Mouse (Mus musculus) liver, embryonic 12.5 days (tissue): ENCODE data around the gene 1810055G02Rik. TPM values are rescaled to one million over a fixed set of nuclear protein-coding genes. Genes with fewer than 3 reads are reported as not detected.

Experiments used
- ATAC-seq: fragments of 200-750 bp; cut with Nextera tagmentation; 2 replicates; pipeline ENCODE4 v1.8.0; 2017; ENCODE audit warnings: moderate number of reproducible peaks, mild to moderate bottlenecking, moderate library complexity
- H3K27ac ChIP-seq: fragments of 300-500 bp; sonication (generic); 2 replicates; pipeline ENCODE4 v1.5.1; 2016; ENCODE audit warnings: mild to moderate bottlenecking
- H3K27me3 ChIP-seq: fragments of 300-500 bp; sonication (generic); replicated peaks from 2 replicates; pipeline ENCODE4 v1.6.1; 2016; ENCODE audit warnings: mild to moderate bottlenecking, moderate library complexity
- H3K36me3 ChIP-seq: fragments of 300-500 bp; sonication (generic); 2 replicates; pipeline ENCODE4 v1.6.1; 2016; ENCODE audit warnings: mild to moderate bottlenecking, moderate library complexity
- H3K4me1 ChIP-seq: fragments of 300-500 bp; sonication (generic); 2 replicates; pipeline ENCODE4 v1.6.1; 2016
- H3K4me2 ChIP-seq: fragments of 300-500 bp; sonication (generic); 2 replicates; pipeline ENCODE4 v1.6.1; 2016; ENCODE audit warnings: mild to moderate bottlenecking, moderate library complexity
- H3K4me3 ChIP-seq: fragments of 300-500 bp; sonication (generic); 2 replicates; pipeline ENCODE4 v1.5.1; 2016; ENCODE audit warnings: mild to moderate bottlenecking, moderate library complexity
- H3K9ac ChIP-seq: fragments of 300-500 bp; sonication (generic); 2 replicates; pipeline ENCODE4 v1.6.1; 2016; ENCODE audit warnings: mild to moderate bottlenecking, moderate library complexity
- H3K9me3 ChIP-seq: fragments of 300-500 bp; sonication (generic); replicated peaks from 2 replicates; pipeline ENCODE4 v1.6.1; 2016; ENCODE audit warnings: mild to moderate bottlenecking, moderate library complexity
- WGBS: fragments of 180-500 bp; shearing (Covaris S2); methylation state at CpG from one replicate; pipeline ENCODE4 v1.1.7; 2016; ENCODE audit not compliant: insufficient replicate concordance; 5-methylcytosine and 5-hydroxymethylcytosine counted together
- polyA plus RNA-seq: library from polyadenylated mRNA; unstranded; fragments of >200 nt; fragmentation: Nextera tagmentation; extraction: Ambion mirVana; gene quantifications from 2 replicates; pipeline ENCODE4 v1.2.1, GENCODE M21; 2016

The 1810055G02Rik gene
- polyA plus RNA-seq, 1 experiment from 2014 or later: 16.5 TPM

GRCm38 (mm10) chr19:3753738-3754137, 45.6 kb downstream of the 1810055G02Rik start:
- H3K4me3 ChIP-seq: no peak overlapping the region
- H3K27ac ChIP-seq: no peak overlapping the region
- ATAC-seq: no peak
- H3K4me1 ChIP-seq: no peaks in the 10 kb centered on the region
- no peaks in the 10 kb centered on the region for H3K36me3 ChIP-seq
- 0 out of 2 replicates have a peak, but pooled peaks cover 7% of the 10 kb centered on the region for H3K27me3 ChIP-seq
- H3K9ac ChIP-seq: no peak overlapping the region
- peaks cover under 1% of the 10 kb centered on the region; the same call in 1 of the 2 replicates for H3K9me3 ChIP-seq
- 25% methylated on average over 8 of the region's 8 CpGs for WGBS
- no peak overlapping the region for H3K4me2 ChIP-seq

DNA sequence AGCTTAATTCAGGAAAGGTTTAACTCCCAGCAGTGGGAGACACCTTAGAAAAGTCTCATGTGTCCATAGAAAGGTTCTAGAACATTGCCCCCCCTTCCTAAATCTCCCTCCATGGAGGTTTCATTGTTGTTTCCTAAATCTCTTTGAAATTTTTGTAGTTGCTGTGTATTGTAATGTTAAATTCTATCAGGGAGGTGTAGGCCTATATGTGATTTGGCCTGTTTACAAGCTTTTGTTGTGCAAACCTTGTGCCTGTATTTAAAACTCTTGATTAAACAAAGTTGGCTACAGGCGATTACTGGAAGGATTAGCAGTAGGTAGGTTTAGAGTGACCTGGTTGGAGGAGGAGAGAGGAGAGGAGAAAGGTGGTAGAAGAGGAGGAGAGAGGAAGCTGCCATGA, 49.8 kb downstream of the 1810055G02Rik start:
- no peak overlapping the region for H3K27ac ChIP-seq
- H3K4me3 ChIP-seq: no peak overlapping the region
- ATAC-seq: no peak
- H3K4me1 ChIP-seq: no peaks in the 10 kb centered on the region
- H3K9ac ChIP-seq: no peak overlapping the region
- peaks cover 6% of the 10 kb centered on the region; the same call in 1 of the 2 replicates for H3K27me3 ChIP-seq
- H3K9me3 ChIP-seq: no peaks in the 10 kb centered on the region
- H3K36me3 ChIP-seq: no peaks in the 10 kb centered on the region
- 44% methylated on average over 1 of the region's 1 CpGs for WGBS
- H3K4me2 ChIP-seq: no peak overlapping the region

- H3K36me3 ChIP-seq: peaks cover 5% of the 10 kb centered on the region
- WGBS: 57% methylated on average over 4 of the region's 4 CpGs
- H3K4me2 ChIP-seq: no peak overlapping the region
- no peak overlapping the region for H3K4me3 ChIP-seq
- H3K27ac ChIP-seq: no peak overlapping the region
- H3K9ac ChIP-seq: no peak overlapping the region
- H3K27me3 ChIP-seq: peaks cover 35% of the 10 kb centered on the region
- H3K4me1 ChIP-seq: peaks cover 15% of the 10 kb centered on the region
- no peak for ATAC-seq
- no peaks in the 10 kb centered on the region for H3K9me3 ChIP-seq
These were observed 57.2 kb downstream of the 1810055G02Rik start for GRCm38 (mm10) chr19:3765221-3765820.

- no peaks in the 10 kb centered on the region for H3K9me3 ChIP-seq
- peak overlapping the region; percentile 98 for H3K4me2 ChIP-seq
- no peak for ATAC-seq
- peaks cover 15% of the 10 kb centered on the region for H3K4me1 ChIP-seq
- H3K4me3 ChIP-seq: peak overlapping the region; percentile 93
- no peak overlapping the region for H3K27ac ChIP-seq
- WGBS: 77% methylated on average over 5 of the region's 5 CpGs
- peaks cover 35% of the 10 kb centered on the region for H3K27me3 ChIP-seq
- peaks cover 5% of the 10 kb centered on the region for H3K36me3 ChIP-seq
- no peak overlapping the region for H3K9ac ChIP-seq
These were observed 58.3 kb downstream of the 1810055G02Rik start for GRCm38 (mm10) chr19:3766378-3766777.

- ATAC-seq: 0 out of 2 replicates have a peak, but pooled peaks have one; percentile 2
- under 1% methylated on average over 36 of the region's 39 CpGs for WGBS
- peaks cover 5% of the 10 kb centered on the region for H3K36me3 ChIP-seq
- H3K27me3 ChIP-seq: peaks cover 35% of the 10 kb centered on the region
- no peaks in the 10 kb centered on the region for H3K9me3 ChIP-seq
- peak within 1 kb of the TSS; percentile 98 for H3K4me2 ChIP-seq
- H3K4me3 ChIP-seq: peak within 1 kb of the TSS; percentile 93
- H3K27ac ChIP-seq: peak within 1 kb of the TSS; percentile 99
- H3K4me1 ChIP-seq: peaks cover 15% of the 10 kb centered on the region
- peak within 1 kb of the TSS; percentile 99 for H3K9ac ChIP-seq
These were observed 59.2 kb downstream of the 1810055G02Rik start, which contains the start of gene Kmt5b for GRCm38 (mm10) chr19:3767276-3767780. TSS of gene Kmt5b (plus strand) at chr19:3767421.

Other genes starting within 250 kb of the 1810055G02Rik start
- 35.8 and 37.3 TPM in 2 replicates for gene Ppp6r3, start 132.5 kb upstream of the 1810055G02Rik start, polyA plus RNA-seq
- gene Lrp5, start 21.7 kb upstream of the 1810055G02Rik start, polyA plus RNA-seq: 2.7 TPM in 2 replicates
- gene Kmt5b, start 59.1 kb downstream of the 1810055G02Rik start, polyA plus RNA-seq: 12.5 and 13.4 TPM in 2 replicates
- 25.5 and 26.7 TPM in 2 replicates for gene Chka, start 143.5 kb downstream of the 1810055G02Rik start, polyA plus RNA-seq
- gene Tcirg1, start 198.8 kb downstream of the 1810055G02Rik start, polyA plus RNA-seq: 24.7 and 26.1 TPM in 2 replicates
- 197 and 218 TPM in 2 replicates for gene Ndufs8, start 204.5 kb downstream of the 1810055G02Rik start, polyA plus RNA-seq
- gene Aldh3b1, start 221.5 kb downstream of the 1810055G02Rik start, polyA plus RNA-seq: 1.8 and 1.9 TPM in 2 replicates
- gene Unc93b1, start 226.9 kb downstream of the 1810055G02Rik start, polyA plus RNA-seq: 14.3 and 15.3 TPM in 2 replicates